Mouse (Mus musculus) erythroblast, embryonic 14.5 days (primary cell): ENCODE data around the gene Tgm5.

ENCODE experiments used
- GATA1 ChIP-seq: IDR thresholded peaks from 2 replicates; pipeline ENCODE4 v1.6.1; 2012; ENCODE audit warnings: low read length, inconsistent platforms, mixed read lengths
- TAL1 ChIP-seq: IDR thresholded peaks from 3 replicates; pipeline ENCODE4 v1.6.1; 2012; ENCODE audit warnings: low read length, inconsistent platforms, mixed read lengths

- TF ChIP-seq GATA1 (no peak), TAL1 (no peak)
These were observed 13.8 kb downstream of the Tgm5 start for GRCm38 (mm10) chr2:121071871-121072270.
